Mouse (Mus musculus) CH12.LX (cell line): Measurements from ENCODE around the gene Col9a1. TPM values are rescaled to one million over a fixed set of nuclear protein-coding genes. Genes with fewer than 3 reads are reported as not detected.

Experiments
- DNase-seq: peaks from one replicate; pipeline ENCODE4 v3.0.0-alpha.2; 2013; ENCODE audit errors: extremely low read depth
- H3K27ac ChIP-seq: 2 replicates; pipeline ENCODE4 v1.5.1; 2012; ENCODE audit warnings: low read depth, mild to moderate bottlenecking, control low read depth, moderate library complexity; ENCODE audit not compliant: insufficient read depth
- H3K27me3 ChIP-seq: replicated peaks from 2 replicates; pipeline ENCODE3; 2012; ENCODE audit warnings: inconsistent platforms
- H3K36me3 ChIP-seq, 2 experiments: replicated peaks in 1 of 2; 2 replicates each; pipeline versions ENCODE3 to v1.6.1; 2012; ENCODE audit warnings: inconsistent platforms in 1 of 2, low read length in 1 of 2, mild to moderate bottlenecking in 1 of 2, mixed read lengths in 1 of 2, moderate library complexity in 1 of 2; ENCODE audit not compliant: control insufficient read depth in 1 of 2, insufficient read depth in 1 of 2
- H3K4me1 ChIP-seq, 2 experiments: 2 replicates each; pipeline ENCODE4 v1.6.1; 2012; ENCODE audit warnings: inconsistent platforms in 1 of 2, moderate library complexity in 1 of 2; ENCODE audit not compliant: insufficient read depth in 2 of 2, control insufficient read depth in 1 of 2
- H3K4me2 ChIP-seq: 2 replicates; pipeline ENCODE4 v1.6.1; 2012; ENCODE audit warnings: low read depth, mild to moderate bottlenecking, control low read depth; ENCODE audit not compliant: poor library complexity, insufficient read depth, severe bottlenecking
- H3K4me3 ChIP-seq, 3 experiments: fragments of 150-350 bp in 1 of 3; sonication (generic) in 1 of 3; replicated peaks in 1 of 3; 2 replicates each; pipeline versions ENCODE3 to v1.5.1; 2011 to 2012; ENCODE audit warnings: low read depth in 2 of 3, low read length in 2 of 3, mild to moderate bottlenecking in 2 of 3, moderate library complexity in 2 of 3, control low read depth in 1 of 3, improper control_type of control experiment in 1 of 3, inconsistent platforms in 1 of 3, mixed read lengths in 1 of 3; ENCODE audit not compliant: poor library complexity in 1 of 3
- H3K79me2 ChIP-seq: replicated peaks from 2 replicates; pipeline ENCODE4 v1.6.1; 2012; ENCODE audit warnings: mild to moderate bottlenecking, moderate library complexity; ENCODE audit not compliant: control insufficient read depth, poor library complexity, insufficient read depth, severe bottlenecking; ENCODE audit errors: extremely low read depth
- H3K9ac ChIP-seq: 2 replicates; pipeline ENCODE4 v1.6.1; 2012; ENCODE audit warnings: low read depth, mild to moderate bottlenecking, control low read depth, moderate library complexity; ENCODE audit not compliant: insufficient read depth
- H3K9me3 ChIP-seq: replicated peaks from 2 replicates; pipeline ENCODE3; 2012; ENCODE audit warnings: low read length, inconsistent platforms, mixed read lengths
- CTCF ChIP-seq, 2 experiments: IDR thresholded peaks in 1 of 2; conservative IDR thresholded peaks in 1 of 2; 2 replicates each; pipeline ENCODE4 v1.5.1; 2011 to 2012; ENCODE audit warnings: low read depth in 2 of 2, low read length in 2 of 2, improper control_type of control experiment in 1 of 2, inconsistent platforms in 1 of 2, mild to moderate bottlenecking in 1 of 2, moderate library complexity in 1 of 2
- ELF1 ChIP-seq: IDR thresholded peaks from 2 replicates; pipeline ENCODE4 v1.6.1; 2014; ENCODE audit warnings: low read depth, mild to moderate bottlenecking, inconsistent platforms, low read length, improper control_type of control experiment
- ETS1 ChIP-seq: conservative IDR thresholded peaks from 2 replicates; pipeline ENCODE4 v1.6.1; 2012; ENCODE audit warnings: low read depth, mild to moderate bottlenecking, inconsistent platforms, low read length, improper control_type of control experiment, moderate library complexity
- HCFC1 ChIP-seq: IDR thresholded peaks from 2 replicates; pipeline ENCODE4 v1.6.1; 2012; ENCODE audit warnings: low read depth, mild to moderate bottlenecking, inconsistent platforms, low read length, improper control_type of control experiment
- IRF4 ChIP-seq: IDR thresholded peaks from 2 replicates; pipeline ENCODE4 v1.6.1; 2014; ENCODE audit warnings: low read depth, mild to moderate bottlenecking, inconsistent platforms, low read length, improper control_type of control experiment
- JUND ChIP-seq: conservative IDR thresholded peaks from 2 replicates; pipeline ENCODE4 v1.6.1; 2011; ENCODE audit warnings: low read depth, low read length, improper control_type of control experiment
- MYC ChIP-seq: IDR thresholded peaks from 2 replicates; pipeline ENCODE4 v1.6.1; 2011; ENCODE audit warnings: low read depth, mild to moderate bottlenecking, improper control_type of control experiment, low read length
- NRF1 ChIP-seq: IDR thresholded peaks from 2 replicates; pipeline ENCODE4 v1.6.1; 2014; ENCODE audit warnings: low read depth, mild to moderate bottlenecking, inconsistent platforms, low read length, improper control_type of control experiment, moderate library complexity
- PAX5 ChIP-seq: IDR thresholded peaks from 2 replicates; pipeline ENCODE4 v1.6.1; 2012; ENCODE audit warnings: low read length, inconsistent platforms, mixed read lengths
- POLR2A ChIP-seq: IDR thresholded peaks from 2 replicates; pipeline ENCODE4 v1.6.1; 2011; ENCODE audit warnings: low read depth, mild to moderate bottlenecking, improper control_type of control experiment, low read length
- RAD21 ChIP-seq: IDR thresholded peaks from 2 replicates; pipeline ENCODE4 v1.6.1; 2011; ENCODE audit warnings: low read depth, mild to moderate bottlenecking, low read length, improper control_type of control experiment, moderate library complexity
- SMC3 ChIP-seq: IDR thresholded peaks from 2 replicates; pipeline ENCODE4 v1.6.1; 2011; ENCODE audit warnings: low read depth, low read length, improper control_type of control experiment
- TCF12 ChIP-seq: IDR thresholded peaks from 2 replicates; pipeline ENCODE4 v1.6.1; 2014; ENCODE audit warnings: low read depth, mild to moderate bottlenecking, inconsistent platforms, low read length, improper control_type of control experiment
- UBTF ChIP-seq: IDR thresholded peaks from 2 replicates; pipeline ENCODE4 v1.6.1; 2012; ENCODE audit warnings: low read depth, mild to moderate bottlenecking, inconsistent platforms, low read length, improper control_type of control experiment, moderate library complexity
- USF2 ChIP-seq: conservative IDR thresholded peaks from 2 replicates; pipeline ENCODE4 v1.6.1; 2011; ENCODE audit warnings: low read depth, low read length, improper control_type of control experiment
- ZC3H11A ChIP-seq: IDR thresholded peaks from 2 replicates; pipeline ENCODE4 v1.6.1; 2012; ENCODE audit warnings: low read depth, mild to moderate bottlenecking, inconsistent platforms, low read length, improper control_type of control experiment
- ZMIZ1 ChIP-seq: IDR thresholded peaks from 2 replicates; pipeline ENCODE4 v1.6.1; 2012; ENCODE audit warnings: low read depth, mild to moderate bottlenecking, inconsistent platforms, low read length, improper control_type of control experiment
- dilution Hi-C: fragments of 300-500 bp; cut with MboI; formaldehyde crosslinking; loops from 2 replicates; pipeline ENCODE4 v1.14.3; 2020; ENCODE audit warnings: low sequenced_read_pairs; ENCODE audit not compliant: extremely low pct_unique_long_range_greater_than_20kb, extremely low pct_ligation_motif_present
- in situ Hi-C: fragments of 300-500 bp; cut with MboI; formaldehyde crosslinking; loops from 3 replicates; pipeline ENCODE4 v1.14.3; 2019; ENCODE audit warnings: low sequenced_read_pairs, low pct_ligation_motif_present, low pct_unique_long_range_greater_than_20kb, mixed read lengths
- polyA plus RNA-seq: library from polyadenylated mRNA; unstranded; fragments of >175 nt; gene quantifications from 2 replicates; pipeline ENCODE4 v1.2.1, GENCODE M21; 2012; ENCODE audit warnings: low read depth; ENCODE audit not compliant: insufficient read length
- total RNA-seq, 2 experiments: library from RNA; depleted of rRNA; stranded (reverse); fragments of 300-350 nt in 1 of 2; fragments of >200 nt in 1 of 2; gene quantifications; 2 replicates each; pipeline ENCODE4 v1.2.3; 2012 to 2014

Col9a1 gene
- total and polyA plus RNA-seq, 3 experiments: not detected

GRCm38 (mm10) chr1:24194111-24194510, 16.7 kb downstream of the Col9a1 start:
- Histone ChIP-seq H3K27me3 (no peaks in the 10 kb centered on the region), H3K79me2 (no peaks in the 10 kb centered on the region), H3K9me3 (no peaks in the 10 kb centered on the region), H3K27ac (no peak overlapping the region), H3K4me3 (no peak overlapping the region), H3K4me2 (no peak overlapping the region), H3K36me3 (no peaks in the 10 kb centered on the region), H3K4me1 (0 out of 4 replicates have a peak, but pooled peaks cover 0 to 3% of the 10 kb centered on the region in 2 experiments), H3K9ac (no peak overlapping the region)
- in situ Hi-C loops (no loop called here), dilution Hi-C loops (no loop called here)
- TF ChIP-seq CTCF (conservative IDR thresholded peaks at IDR 0.05 in 1 of 2, IDR thresholded peaks at IDR 0.05 in 1 of 2; ENCODE audit: low read depth in 2 of 2, low read length in 2 of 2) (no peak), ZC3H11A (no peak)
- no peak for DNase-seq

- H3K9me3 ChIP-seq: no peaks in the 10 kb centered on the region
- H3K36me3 ChIP-seq: no peaks in the 10 kb centered on the region
- in situ Hi-C loops (no loop called here), dilution Hi-C loops (no loop called here)
- no peak for DNase-seq
- H3K4me3 ChIP-seq: no peak overlapping the region
- TF ChIP-seq USF2: no peak
- no peak for TF ChIP-seq JUND
- TF ChIP-seq ZC3H11A: no peak
- TF ChIP-seq POLR2A: no peak
- no peak for TF ChIP-seq HCFC1
- no peak for TF ChIP-seq SMC3
- TF ChIP-seq NRF1: no peak
- no peak for TF ChIP-seq UBTF
- TF ChIP-seq ZMIZ1: no peak
- no peak for TF ChIP-seq PAX5
- no peak for TF ChIP-seq TCF12
- TF ChIP-seq MYC: no peak
- TF ChIP-seq IRF4: no peak
- TF ChIP-seq ETS1: no peak
- TF ChIP-seq ELF1: no peak
- TF ChIP-seq RAD21: no peak
- H3K4me1 ChIP-seq: 0 out of 4 replicates have a peak, but pooled peaks cover 0 to 3% of the 10 kb centered on the region in 2 experiments
- H3K9ac ChIP-seq: no peak overlapping the region
- H3K27me3 ChIP-seq: no peaks in the 10 kb centered on the region
- H3K27ac ChIP-seq: no peak overlapping the region
- H3K79me2 ChIP-seq: no peaks in the 10 kb centered on the region
- H3K4me2 ChIP-seq: no peak overlapping the region
These were observed 17.8 kb downstream of the Col9a1 start for GRCm38 (mm10) chr1:24195070-24195840.
